Mouse (Mus musculus) liver, embryonic 15.5 days (tissue): ENCODE measurements around the gene H2-Ab1. TPM values are rescaled to one million over a fixed set of nuclear protein-coding genes. Genes with fewer than 3 reads are reported as not detected.

Experiments used
- ATAC-seq: fragments of 200-750 bp; cut with Nextera tagmentation; 2 replicates; pipeline ENCODE4 v1.8.0; 2017; ENCODE audit warnings: moderate number of reproducible peaks, mild to moderate bottlenecking, moderate library complexity; ENCODE audit not compliant: insufficient read depth
- H3K27ac ChIP-seq: fragments of 300-500 bp; sonication (generic); replicated peaks from 2 replicates; pipeline ENCODE4 v1.5.1; 2015; ENCODE audit warnings: mild to moderate bottlenecking, inconsistent platforms
- H3K27me3 ChIP-seq: fragments of 300-500 bp; sonication (generic); 2 replicates; pipeline ENCODE4 v1.6.1; 2015; ENCODE audit warnings: mild to moderate bottlenecking, inconsistent platforms
- H3K36me3 ChIP-seq: fragments of 300-500 bp; sonication (generic); replicated peaks from 2 replicates; pipeline ENCODE4 v1.6.1; 2015; ENCODE audit warnings: moderate library complexity, mild to moderate bottlenecking, inconsistent platforms
- H3K4me1 ChIP-seq: fragments of 300-500 bp; sonication (generic); replicated peaks from 2 replicates; pipeline ENCODE4 v1.6.1; 2015; ENCODE audit warnings: inconsistent platforms
- H3K4me2 ChIP-seq: fragments of 300-500 bp; sonication (generic); 2 replicates; pipeline ENCODE4 v1.6.1; 2015; ENCODE audit warnings: moderate library complexity, mild to moderate bottlenecking, inconsistent platforms
- H3K4me3 ChIP-seq: fragments of 300-500 bp; sonication (generic); replicated peaks from 2 replicates; pipeline ENCODE4 v1.5.1; 2015; ENCODE audit warnings: mild to moderate bottlenecking, inconsistent platforms
- H3K9ac ChIP-seq: fragments of 300-500 bp; sonication (generic); 2 replicates; pipeline ENCODE4 v1.6.1; 2015; ENCODE audit warnings: moderate library complexity, mild to moderate bottlenecking, inconsistent platforms
- H3K9me3 ChIP-seq: fragments of 300-500 bp; sonication (generic); replicated peaks from 2 replicates; pipeline ENCODE4 v1.6.1; 2016; ENCODE audit warnings: inconsistent platforms
- WGBS: fragments of 180-500 bp; shearing (Covaris S2); methylation state at CpG from one replicate; pipeline ENCODE4 v1.1.7; 2015; ENCODE audit warnings: mixed read lengths; ENCODE audit not compliant: insufficient replicate concordance; 5-methylcytosine and 5-hydroxymethylcytosine counted together
- polyA plus RNA-seq: library from polyadenylated mRNA; unstranded; fragments of >200 nt; fragmentation: Nextera tagmentation; extraction: Ambion mirVana; gene quantifications from 2 replicates; pipeline ENCODE4 v1.2.1, GENCODE M21; 2015

Gene H2-Ab1
- polyA plus RNA-seq, 1 experiment from 2014 or later, result 6.6 TPM

GRCm38 (mm10) chr17:34295891-34296794 is 38.7 kb downstream of the H2-Ab1 start:
- 0 out of 2 replicates have a peak, but pooled peaks cover 7% of the 10 kb centered on the region for H3K27me3 ChIP-seq
- H3K27ac ChIP-seq, result no peak overlapping the region
- H3K4me2 ChIP-seq, result 0 out of 2 replicates have a peak overlapping the region, but pooled peaks have one; percentile 29
- no peaks in the 10 kb centered on the region for H3K36me3 ChIP-seq
- H3K4me1 ChIP-seq, result no peaks in the 10 kb centered on the region
- WGBS, result 24% methylated on average over 23 of the region's 23 CpGs
- ATAC-seq, result no peak
- H3K9me3 ChIP-seq, result no peaks in the 10 kb centered on the region
- H3K4me3 ChIP-seq, result no peak overlapping the region
- H3K9ac ChIP-seq, result no peak overlapping the region

GRCm38 (mm10) chr17:34299356-34299755 is 41.9 kb downstream of the H2-Ab1 start:
- WGBS, result 60% methylated on average over 3 of the region's 3 CpGs
- no peaks in the 10 kb centered on the region for H3K9me3 ChIP-seq

GRCm38 (mm10) chr17:34300071-34300470 is 42.6 kb downstream of the H2-Ab1 start:
- Histone ChIP-seq H3K4me1 (no peaks in the 10 kb centered on the region), H3K36me3 (no peaks in the 10 kb centered on the region), H3K9ac (no peak overlapping the region), H3K27ac (no peak overlapping the region), H3K4me2 (no peak overlapping the region), H3K9me3 (no peaks in the 10 kb centered on the region), H3K4me3 (no peak overlapping the region), H3K27me3 (0 out of 2 replicates have a peak, but pooled peaks cover 7% of the 10 kb centered on the region)
- no peak for ATAC-seq
- 79% methylated on average over 8 of the region's 8 CpGs for WGBS

More at GRCm38 (mm10) chr17:34299356-34299755, 41.9 kb downstream of the H2-Ab1 start:
- 0 out of 2 replicates have a peak, but pooled peaks cover 7% of the 10 kb centered on the region for H3K27me3 ChIP-seq
- no peak for ATAC-seq
- no peak overlapping the region for H3K4me3 ChIP-seq
- no peak overlapping the region for H3K9ac ChIP-seq
- no peak overlapping the region for H3K27ac ChIP-seq
- no peaks in the 10 kb centered on the region for H3K4me1 ChIP-seq
- no peaks in the 10 kb centered on the region for H3K36me3 ChIP-seq
- H3K4me2 ChIP-seq, result no peak overlapping the region

- no peak for ATAC-seq
- Histone ChIP-seq H3K9me3 (no peaks in the 10 kb centered on the region), H3K27ac (no peak overlapping the region), H3K4me1 (no peaks in the 10 kb centered on the region), H3K4me2 (no peak overlapping the region), H3K4me3 (no peak overlapping the region), H3K9ac (no peak overlapping the region), H3K27me3 (0 out of 2 replicates have a peak, but pooled peaks cover 7% of the 10 kb centered on the region), H3K36me3 (no peaks in the 10 kb centered on the region)
- WGBS, result 65% methylated on average over 23 of the region's 23 CpGs
These were observed 43.4 kb downstream of the H2-Ab1 start for GRCm38 (mm10) chr17:34300691-34301566.

GRCm38 (mm10) chr17:34301670-34302190 is 44.2 kb downstream of the H2-Ab1 start:
- H3K9ac ChIP-seq, result no peak overlapping the region
- no peak for ATAC-seq
- no peaks in the 10 kb centered on the region for H3K4me1 ChIP-seq
- no peaks in the 10 kb centered on the region for H3K36me3 ChIP-seq
- WGBS, result 69% methylated on average over 4 of the region's 4 CpGs
- no peak overlapping the region for H3K4me2 ChIP-seq
- H3K27me3 ChIP-seq, result 0 out of 2 replicates have a peak, but pooled peaks cover 2% of the 10 kb centered on the region
- H3K9me3 ChIP-seq, result no peaks in the 10 kb centered on the region
- H3K27ac ChIP-seq, result no peak overlapping the region
- no peak overlapping the region for H3K4me3 ChIP-seq

- no peak for ATAC-seq
- Histone ChIP-seq H3K4me2 (no peak overlapping the region), H3K9me3 (no peaks in the 10 kb centered on the region), H3K4me1 (no peaks in the 10 kb centered on the region), H3K27me3 (peaks cover 3% of the 10 kb centered on the region; the same call in 1 of the 2 replicates), H3K9ac (no peak overlapping the region), H3K4me3 (no peak overlapping the region), H3K36me3 (no peaks in the 10 kb centered on the region), H3K27ac (no peak overlapping the region)
- WGBS, result 58% methylated on average over 2 of the region's 2 CpGs
These were observed 46.3 kb downstream of the H2-Ab1 start for GRCm38 (mm10) chr17:34303789-34304188.

- Histone ChIP-seq H3K27me3 (peaks cover 6% of the 10 kb centered on the region; the same call in 1 of the 2 replicates), H3K4me2 (no peak overlapping the region), H3K4me1 (0 out of 2 replicates have a peak, but pooled peaks cover 5% of the 10 kb centered on the region), H3K9me3 (no peaks in the 10 kb centered on the region), H3K4me3 (no peak overlapping the region), H3K36me3 (no peaks in the 10 kb centered on the region), H3K27ac (no peak overlapping the region), H3K9ac (no peak overlapping the region)
- no peak for ATAC-seq
- 14% methylated on average over 4 of the region's 4 CpGs for WGBS
These were observed 47.3 kb downstream of the H2-Ab1 start for GRCm38 (mm10) chr17:34304751-34305150.

GRCm38 (mm10) chr17:34305380-34306030 is 48.0 kb downstream of the H2-Ab1 start, which contains the start of gene H2-Eb1:
TSS of gene H2-Eb1 (plus strand) at chr17:34305867.
- Histone ChIP-seq H3K27ac (no peak within 1 kb of the TSS), H3K27me3 (peaks cover 6% of the 10 kb centered on the region; the same call in 1 of the 2 replicates), H3K9ac (no peak within 1 kb of the TSS), H3K9me3 (no peaks in the 10 kb centered on the region), H3K36me3 (no peaks in the 10 kb centered on the region), H3K4me2 (no peak within 1 kb of the TSS), H3K4me3 (no peak within 1 kb of the TSS), H3K4me1 (peaks cover 5% of the 10 kb centered on the region; the same call in 1 of the 2 replicates)
- ATAC-seq, result no peak

- peaks cover 5% of the 10 kb centered on the region; the same call in 1 of the 2 replicates for H3K4me1 ChIP-seq
- no peak overlapping the region for H3K4me3 ChIP-seq
- H3K27ac ChIP-seq, result no peak overlapping the region
- H3K9me3 ChIP-seq, result no peaks in the 10 kb centered on the region
- H3K27me3 ChIP-seq, result peaks cover 6% of the 10 kb centered on the region; the same call in 1 of the 2 replicates
- no peaks in the 10 kb centered on the region for H3K36me3 ChIP-seq
- 49% methylated on average over 2 of the region's 2 CpGs for whole genome bisulfite sequencing
- H3K9ac ChIP-seq, result no peak overlapping the region
- no peak overlapping the region for H3K4me2 ChIP-seq
- no peak for ATAC-seq
These were observed 48.9 kb downstream of the H2-Ab1 start for GRCm38 (mm10) chr17:34306407-34306806.

GRCm38 (mm10) chr17:34307216-34307615 is 49.7 kb downstream of the H2-Ab1 start:
- no peak for ATAC-seq
- peaks cover 6% of the 10 kb centered on the region; the same call in 1 of the 2 replicates for H3K27me3 ChIP-seq
- no peaks in the 10 kb centered on the region for H3K36me3 ChIP-seq
- no peaks in the 10 kb centered on the region for H3K9me3 ChIP-seq
- H3K27ac ChIP-seq, result no peak overlapping the region
- no peak overlapping the region for H3K4me2 ChIP-seq
- peaks cover 5% of the 10 kb centered on the region; the same call in 1 of the 2 replicates for H3K4me1 ChIP-seq
- no peak overlapping the region for H3K4me3 ChIP-seq
- no peak overlapping the region for H3K9ac ChIP-seq
